Mouse (Mus musculus) MEL (cell line): ENCODE measurements around the gene Plekha3.
A peak's percentile ranks its signal among the peaks of the same experiment; 100 is the strongest.

Experiments used
- CTCF ChIP-seq, 3 experiments: IDR thresholded peaks in 2 of 3; conservative IDR thresholded peaks in 1 of 3; 2 replicates each; pipeline ENCODE4 v1.5.1; 2011 to 2012; ENCODE audit warnings: low read length in 3 of 3, low read depth in 2 of 3, mild to moderate bottlenecking in 2 of 3, improper control_type of control experiment in 1 of 3, inconsistent platforms in 1 of 3, mixed read lengths in 1 of 3, moderate library complexity in 1 of 3; ENCODE audit not compliant: control insufficient read depth in 1 of 3, insufficient read depth in 1 of 3, poor library complexity in 1 of 3, severe bottlenecking in 1 of 3
- GATA1 ChIP-seq: IDR thresholded peaks from 2 replicates; pipeline ENCODE4 v1.6.1; 2011; ENCODE audit warnings: low read depth, low read length, improper control_type of control experiment
- NRF1 ChIP-seq: IDR thresholded peaks from 2 replicates; pipeline ENCODE4 v1.6.1; 2014; ENCODE audit warnings: low read depth, mild to moderate bottlenecking, inconsistent platforms, low read length, improper control_type of control experiment, moderate library complexity; ENCODE audit not compliant: poor library complexity, insufficient read depth, severe bottlenecking

DNA sequence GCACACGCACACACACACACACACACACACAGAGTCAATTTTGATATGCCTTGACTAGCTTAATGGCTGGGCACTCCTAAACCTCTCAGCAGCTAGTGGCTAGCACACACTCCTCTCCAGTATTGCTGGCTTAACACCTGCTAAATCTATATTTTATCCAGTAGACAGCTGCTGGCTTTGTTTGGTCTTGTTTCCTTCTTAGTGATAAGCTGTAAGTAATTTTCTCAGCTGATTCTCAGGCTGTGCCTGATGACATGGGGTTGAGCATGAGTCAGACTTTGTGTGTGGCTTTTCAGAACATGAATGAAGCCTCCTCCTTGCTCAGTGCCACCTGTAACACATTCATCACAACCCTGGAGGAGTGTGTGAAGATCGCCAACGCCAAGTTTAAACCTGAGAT lies 11.9 kb downstream of the Plekha3 start:
- TF ChIP-seq CTCF (IDR thresholded peaks at IDR 0.05 in 2 of 3, conservative IDR thresholded peaks at IDR 0.05 in 1 of 3; ENCODE audit: control insufficient read depth in 1 of 3, insufficient read depth in 1 of 3, low read depth in 2 of 3, low read length in 3 of 3, poor library complexity in 1 of 3, severe bottlenecking in 1 of 3) = no peak
- peak; percentile 42 for TF ChIP-seq GATA1
- no peak for TF ChIP-seq NRF1
